Mouse (Mus musculus) kidney, postnatal 0 days (tissue): ENCODE measurements around the gene Calhm2. TPM values are rescaled to one million over a fixed set of nuclear protein-coding genes. Genes with fewer than 3 reads are reported as not detected.

ENCODE experiments used
- ATAC-seq: fragments of 200-750 bp; cut with Nextera tagmentation; replicated peaks from 2 replicates; pipeline ENCODE4 v1.8.0; 2017; ENCODE audit warnings: low read depth, moderate number of reproducible peaks, moderate TSS enrichment, moderate library complexity; ENCODE audit not compliant: low FRiP score
- DNase-seq: peaks from one replicate; pipeline ENCODE4 v3.0.0-alpha.2; 2016; ENCODE audit warnings: low spot score
- H3K27ac ChIP-seq: fragments of 300-500 bp; sonication (generic); 2 replicates; pipeline ENCODE4 v1.5.1; 2014; ENCODE audit warnings: mild to moderate bottlenecking
- H3K27me3 ChIP-seq: fragments of 300-500 bp; sonication (generic); 2 replicates; pipeline ENCODE4 v1.6.1; 2014; ENCODE audit warnings: low read length, mixed read lengths; ENCODE audit not compliant: insufficient read depth
- H3K36me3 ChIP-seq: fragments of 300-500 bp; sonication (generic); 2 replicates; pipeline ENCODE4 v1.6.1; 2014; ENCODE audit warnings: low read length, mixed read lengths; ENCODE audit not compliant: insufficient read depth
- H3K4me1 ChIP-seq: fragments of 300-500 bp; sonication (generic); replicated peaks from 2 replicates; pipeline ENCODE4 v1.6.1; 2014; ENCODE audit warnings: antibody characterized with exemption, low read length, mixed read lengths; ENCODE audit not compliant: insufficient read depth
- H3K4me2 ChIP-seq: fragments of 300-500 bp; sonication (generic); 2 replicates; pipeline ENCODE4 v1.6.1; 2014; ENCODE audit warnings: mild to moderate bottlenecking, low read length, moderate library complexity, mixed read lengths
- H3K4me3 ChIP-seq: fragments of 300-500 bp; sonication (generic); replicated peaks from 2 replicates; pipeline ENCODE4 v1.5.1; 2014; ENCODE audit warnings: low read depth, low read length
- H3K9ac ChIP-seq: fragments of 300-500 bp; sonication (generic); 2 replicates; pipeline ENCODE4 v1.6.1; 2014; ENCODE audit warnings: low read depth, low read length
- H3K9me3 ChIP-seq: fragments of 300-500 bp; sonication (generic); replicated peaks from 2 replicates; pipeline ENCODE4 v1.6.1; 2016; ENCODE audit warnings: low read length, inconsistent platforms, mixed read lengths
- CTCF ChIP-seq: IDR thresholded peaks from 2 replicates; pipeline ENCODE4 v1.5.1; 2016; ENCODE audit warnings: antibody characterized with exemption, low read depth, mild to moderate bottlenecking, moderate library complexity
- WGBS: fragments of 180-500 bp; shearing (Covaris S2); extraction: QIAGEN DNeasy Blood & Tissue Kit; methylation state at CpG from one replicate; pipeline ENCODE4 v1.1.7; 2014; 5-methylcytosine and 5-hydroxymethylcytosine counted together
- polyA plus RNA-seq: library from polyadenylated mRNA; unstranded; fragments of >200 nt; fragmentation: Nextera tagmentation; extraction: Ambion mirVana; gene quantifications from 2 replicates; pipeline ENCODE4 v1.2.1, GENCODE M21; 2015

The Calhm2 gene
- polyA plus RNA-seq, 1 experiment from 2014 or later, result 5.4 TPM

DNA sequence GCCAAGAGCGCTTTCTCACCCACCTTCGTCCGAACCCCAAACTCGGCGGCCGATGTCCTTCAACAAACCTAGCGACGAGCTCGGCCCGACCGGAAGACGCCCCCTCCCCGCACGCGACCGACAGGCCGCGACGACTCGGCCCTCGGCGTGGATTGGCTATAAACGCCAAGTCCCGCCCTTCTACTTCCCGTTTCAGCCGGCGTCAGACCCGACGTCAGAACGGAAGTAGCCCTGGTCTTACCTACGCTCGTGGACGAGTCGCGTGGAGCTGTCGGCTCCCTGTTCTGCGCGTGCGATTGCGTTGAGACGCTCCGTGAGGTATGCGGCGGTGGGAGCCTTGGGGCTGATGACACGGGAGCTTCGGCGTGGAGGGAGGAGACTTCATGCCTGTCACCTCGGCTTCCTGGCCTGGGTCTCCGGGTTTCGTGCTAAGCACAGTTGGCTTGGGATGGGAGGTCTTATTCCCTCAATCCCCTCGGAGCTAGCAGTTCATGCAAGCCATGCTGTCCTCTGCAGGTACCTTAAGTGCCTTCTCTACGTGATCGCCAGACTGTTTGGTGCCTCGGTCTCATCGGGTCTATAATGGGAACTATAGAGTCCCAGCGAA is 47.4 kb downstream of the Calhm2 start, which contains the start of the genes Usmg5 and Pdcd11:
Gene Usmg5, minus strand, starts transcription at position 98 of the 607 bp plus-strand sequence.
Gene Pdcd11, plus strand, starts transcription at position 219 of the 607 bp plus-strand sequence.
- Histone ChIP-seq H3K9me3 (no peaks in the 10 kb centered on the region), H3K4me3 (peak within 1 kb of the TSS; percentile 97), H3K27ac (peak within 1 kb of the TSS; percentile 95), H3K27me3 (no peaks in the 10 kb centered on the region), H3K4me2 (peak within 1 kb of the TSS; percentile 80), H3K36me3 (peaks cover 27% of the 10 kb centered on the region), H3K4me1 (peaks cover 10% of the 10 kb centered on the region), H3K9ac (peak within 1 kb of the TSS; percentile 97)
- 1% methylated on average over 56 of the region's 56 CpGs for WGBS
- peak; percentile 98 for ATAC-seq
- DNase-seq, result peak; percentile 98
- no peak for TF ChIP-seq CTCF

DNA sequence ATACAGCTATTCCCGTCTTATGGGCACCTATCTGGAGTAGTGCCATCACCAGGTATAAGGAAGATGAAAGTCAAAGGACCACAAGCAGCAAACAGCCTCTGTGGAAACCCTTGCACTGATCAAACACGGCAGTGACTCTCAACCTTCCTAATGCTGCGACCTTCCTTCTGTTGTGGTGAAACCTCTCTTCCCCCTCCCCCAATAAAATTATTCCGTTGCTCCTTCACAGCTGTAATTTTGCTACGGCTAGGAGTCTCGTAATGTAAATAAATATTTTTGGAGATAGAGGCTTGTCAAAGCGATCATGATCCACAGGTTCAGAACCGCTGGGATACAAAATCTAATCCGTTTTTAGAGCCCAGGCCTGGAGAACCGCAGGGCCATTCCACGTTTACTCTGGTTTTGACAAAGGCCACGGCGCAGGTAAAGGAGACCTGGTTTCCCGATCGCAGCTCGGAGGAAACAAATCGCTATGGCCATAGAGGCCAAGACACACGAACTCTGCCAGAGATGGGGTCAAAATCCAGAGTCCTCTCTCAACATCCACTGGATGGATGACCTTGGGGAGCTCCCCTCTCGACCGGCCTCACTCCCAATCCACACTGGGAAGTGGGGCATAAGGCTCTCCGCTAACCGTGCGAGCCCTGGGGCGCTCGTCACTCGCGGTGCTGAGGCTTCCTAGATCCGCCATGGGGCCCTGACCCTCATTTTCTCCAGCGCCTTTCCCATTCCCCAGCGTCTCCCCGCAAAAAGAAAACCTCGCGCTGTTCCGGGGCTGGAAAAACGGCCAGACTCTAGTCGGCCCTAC is 48.2 kb downstream of the Calhm2 start:
- ATAC-seq (peak; percentile 64), DNase-seq (peak; percentile 40)
- TF ChIP-seq CTCF, result no peak
- H3K27ac ChIP-seq, result peak overlapping the region; percentile 95
- no peaks in the 10 kb centered on the region for H3K9me3 ChIP-seq
- peak overlapping the region; percentile 97 for H3K9ac ChIP-seq
- WGBS, result 2% methylated on average over 36 of the region's 36 CpGs
- peaks cover 10% of the 10 kb centered on the region for H3K4me1 ChIP-seq
- peak overlapping the region; percentile 97 for H3K4me3 ChIP-seq
- no peaks in the 10 kb centered on the region for H3K27me3 ChIP-seq
- H3K4me2 ChIP-seq, result peak overlapping the region; percentile 80
- peaks cover 27% of the 10 kb centered on the region for H3K36me3 ChIP-seq

DNA sequence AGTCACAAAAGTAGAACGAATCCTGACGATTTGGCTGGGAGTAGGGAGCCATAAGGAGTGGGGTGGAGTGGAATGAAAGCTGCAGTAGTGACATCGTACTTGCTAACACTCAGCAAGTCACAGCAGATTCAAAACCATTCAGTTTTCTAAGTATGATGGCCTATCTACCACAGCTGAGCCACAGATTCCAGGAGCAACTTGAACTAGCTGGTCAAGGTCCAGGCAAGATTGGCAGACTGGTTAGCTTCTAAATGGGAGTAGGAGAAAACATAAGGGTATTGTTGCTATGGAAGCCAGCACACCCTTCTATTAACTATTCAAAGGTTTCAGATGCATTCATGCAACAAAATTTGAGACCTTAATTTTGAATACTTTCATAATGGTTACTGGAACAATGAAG is 49.9 kb downstream of the Calhm2 start:
- no peak overlapping the region for H3K4me3 ChIP-seq
- H3K4me2 ChIP-seq, result no peak overlapping the region
- no peak for TF ChIP-seq CTCF
- 75% methylated on average over 3 of the region's 3 CpGs for WGBS
- H3K4me1 ChIP-seq, result peaks cover 10% of the 10 kb centered on the region
- DNase-seq (no peak), ATAC-seq (no peak)
- H3K27me3 ChIP-seq, result no peaks in the 10 kb centered on the region
- H3K9ac ChIP-seq, result no peak overlapping the region
- H3K27ac ChIP-seq, result no peak overlapping the region
- H3K9me3 ChIP-seq, result no peaks in the 10 kb centered on the region
- H3K36me3 ChIP-seq, result peaks cover 31% of the 10 kb centered on the region

DNA sequence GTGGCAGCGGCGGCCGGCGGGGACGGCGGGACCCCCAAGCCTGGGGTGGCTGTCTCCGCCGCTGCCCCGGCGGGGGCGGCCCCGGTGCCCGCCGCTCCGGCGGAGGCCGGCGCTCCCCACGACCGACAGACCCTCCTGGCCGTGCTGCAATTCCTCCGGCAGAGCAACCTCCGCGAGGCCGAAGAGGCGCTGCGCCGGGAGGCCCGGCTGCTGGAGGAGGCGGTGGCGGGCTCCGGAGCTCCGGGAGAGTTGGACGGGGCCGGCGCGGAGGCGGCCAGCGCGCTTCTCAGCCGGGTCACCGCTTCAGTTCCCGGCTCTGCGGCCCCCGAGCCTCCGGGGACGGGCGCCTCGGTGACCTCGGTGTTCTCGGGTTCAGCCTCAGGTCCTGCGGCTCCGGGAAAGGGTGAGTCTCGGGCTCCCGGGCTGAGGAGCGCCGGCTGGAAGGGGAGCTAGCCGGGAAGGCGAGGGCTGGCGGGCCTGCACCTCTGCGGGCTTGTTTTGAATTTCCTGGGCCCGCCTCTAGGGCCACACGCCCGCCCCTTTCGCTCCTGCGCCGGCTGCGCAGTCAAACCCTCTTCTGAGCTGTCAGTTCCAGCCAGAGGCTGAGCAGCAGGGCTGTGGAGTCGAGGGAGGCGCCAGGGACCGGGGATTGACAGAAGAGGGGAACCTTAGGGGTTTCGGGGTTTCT is 70.0 kb downstream of the Calhm2 start:
- peak overlapping the region; percentile 60 for H3K4me2 ChIP-seq
- peak; percentile 85 for ATAC-seq
- no peaks in the 10 kb centered on the region; the same call in 1 of the 2 replicates for H3K4me1 ChIP-seq
- under 1% methylated on average over 62 of the region's 72 CpGs for WGBS
- peak overlapping the region; percentile 96 for H3K9ac ChIP-seq
- H3K9me3 ChIP-seq, result no peaks in the 10 kb centered on the region
- peak overlapping the region; percentile 92 for H3K27ac ChIP-seq
- H3K27me3 ChIP-seq, result no peaks in the 10 kb centered on the region
- no peaks in the 10 kb centered on the region; the same call in 1 of the 2 replicates for H3K36me3 ChIP-seq
- DNase-seq, result peak; percentile 95
- peak; percentile 27; the same call in 1 of the 2 replicates for TF ChIP-seq CTCF
- H3K4me3 ChIP-seq, result peak overlapping the region; percentile 100

DNA sequence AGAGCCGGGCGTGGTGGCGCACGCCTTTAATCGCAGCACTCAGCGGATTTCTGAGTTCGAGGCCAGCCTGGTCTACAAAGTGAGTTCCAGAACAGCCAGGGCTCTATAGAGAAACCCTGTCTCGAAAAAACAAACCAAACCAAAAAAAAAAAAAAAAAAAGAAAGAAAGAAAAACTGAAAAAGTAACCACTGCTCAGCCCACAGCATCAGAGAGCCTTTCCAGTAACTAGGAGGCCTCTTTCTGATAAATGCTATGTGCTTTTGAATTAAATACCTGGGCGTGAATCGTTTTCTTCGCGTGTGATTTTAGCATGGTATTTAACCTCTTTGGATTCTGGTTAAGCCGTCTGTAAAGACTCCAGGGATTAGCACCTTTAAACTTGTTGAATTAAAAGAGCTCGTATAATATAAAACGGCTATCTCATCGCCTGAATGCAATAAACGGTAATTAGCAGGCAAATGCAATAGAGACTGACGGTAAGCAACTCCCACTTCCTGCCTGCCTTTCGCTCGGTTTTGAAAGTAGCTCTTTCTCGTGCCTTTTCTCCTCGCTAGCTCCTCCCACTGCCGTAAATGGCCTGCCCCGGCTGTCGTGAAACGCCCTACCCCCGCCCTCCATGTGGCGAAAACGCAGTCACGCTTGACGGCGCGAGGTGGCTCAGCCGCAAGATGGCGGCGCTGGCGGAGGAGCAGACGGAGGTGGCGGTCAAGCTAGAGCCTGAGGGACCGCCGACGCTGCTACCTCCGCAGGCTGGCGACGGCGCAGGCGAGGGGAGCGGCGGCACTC is 70.8 kb downstream of the Calhm2 start, which contains the start of gene Taf5:
Gene Taf5, plus strand, starts transcription at position 651 of the 787 bp plus-strand sequence.
- H3K27me3 ChIP-seq, result no peaks in the 10 kb centered on the region
- WGBS, result 10% methylated on average over 49 of the region's 49 CpGs
- peak within 1 kb of the TSS; percentile 92 for H3K27ac ChIP-seq
- ATAC-seq, result peak; percentile 81
- DNase-seq, result peak; percentile 99
- peak within 1 kb of the TSS; percentile 60 for H3K4me2 ChIP-seq
- H3K9ac ChIP-seq, result peak within 1 kb of the TSS; percentile 96
- TF ChIP-seq CTCF, result peak; percentile 33; the same call in 1 of the 2 replicates
- no peaks in the 10 kb centered on the region for H3K36me3 ChIP-seq
- no peaks in the 10 kb centered on the region for H3K9me3 ChIP-seq
- peak within 1 kb of the TSS; percentile 100 for H3K4me3 ChIP-seq
- no peaks in the 10 kb centered on the region; the same call in 1 of the 2 replicates for H3K4me1 ChIP-seq
